Mouse (Mus musculus) limb, embryonic 12.5 days (tissue): Measurements from ENCODE around the gene Arhgef10l. TPM values are rescaled to one million over a fixed set of nuclear protein-coding genes. Genes with fewer than 3 reads are reported as not detected.

Experiments used
- ATAC-seq: fragments of 200-750 bp; cut with Nextera tagmentation; 2 replicates; pipeline ENCODE4 v1.8.0; 2017; ENCODE audit warnings: low read depth, moderate TSS enrichment; ENCODE audit not compliant: insufficient number of reproducible peaks, insufficient read depth, low FRiP score, low TSS enrichment
- H3K27ac ChIP-seq: fragments of 300-500 bp; sonication (generic); 2 replicates; pipeline ENCODE4 v1.5.1; 2016; ENCODE audit warnings: mild to moderate bottlenecking, moderate library complexity
- H3K27me3 ChIP-seq: fragments of 300-500 bp; sonication (generic); 2 replicates; pipeline ENCODE4 v1.6.1; 2016; ENCODE audit warnings: mild to moderate bottlenecking, moderate library complexity
- H3K36me3 ChIP-seq: fragments of 300-500 bp; sonication (generic); 2 replicates; pipeline ENCODE4 v1.6.1; 2016; ENCODE audit warnings: mild to moderate bottlenecking, moderate library complexity
- H3K4me1 ChIP-seq: fragments of 300-500 bp; sonication (generic); replicated peaks from 2 replicates; pipeline ENCODE4 v1.6.1; 2016
- H3K4me2 ChIP-seq: fragments of 300-500 bp; sonication (generic); 2 replicates; pipeline ENCODE4 v1.6.1; 2016; ENCODE audit warnings: mild to moderate bottlenecking, moderate library complexity
- H3K4me3 ChIP-seq: fragments of 300-500 bp; sonication (generic); replicated peaks from 2 replicates; pipeline ENCODE4 v1.5.1; 2016; ENCODE audit warnings: mild to moderate bottlenecking
- H3K9ac ChIP-seq: fragments of 300-500 bp; sonication (generic); replicated peaks from 2 replicates; pipeline ENCODE4 v1.6.1; 2016; ENCODE audit warnings: mild to moderate bottlenecking, moderate library complexity
- H3K9me3 ChIP-seq: fragments of 300-500 bp; sonication (generic); 2 replicates; pipeline ENCODE4 v1.6.1; 2016; ENCODE audit warnings: mild to moderate bottlenecking, moderate library complexity
- WGBS: fragments of 180-500 bp; shearing (Covaris S2); methylation state at CpG from one replicate; pipeline ENCODE4 v1.1.7; 2016; 5-methylcytosine and 5-hydroxymethylcytosine counted together
- microRNA-seq: library from miRNA; unstranded; fragments of <30 nt; microRNA quantifications from one replicate; pipeline ENCODE4, GENCODE M21; 2017
- polyA plus RNA-seq: library from polyadenylated mRNA; unstranded; fragments of >200 nt; fragmentation: Nextera tagmentation; extraction: Ambion mirVana; gene quantifications from 2 replicates; pipeline ENCODE4 v1.2.1, GENCODE M21; 2016

Arhgef10l gene
- polyA plus RNA-seq, 1 experiment from 2014 or later = 20.0 TPM

- no peaks in the 10 kb centered on the region; the same call in 1 of the 2 replicates for H3K27me3 ChIP-seq
- H3K9me3 ChIP-seq = peaks cover 6% of the 10 kb centered on the region; the same call in 1 of the 2 replicates
- H3K27ac ChIP-seq = no peak overlapping the region
- WGBS = 46% methylated on average over 8 of the region's 8 CpGs
- no peak for ATAC-seq
- no peaks in the 10 kb centered on the region for H3K36me3 ChIP-seq
- H3K9ac ChIP-seq = no peak overlapping the region
- no peak overlapping the region for H3K4me2 ChIP-seq
- H3K4me1 ChIP-seq = peaks cover 12% of the 10 kb centered on the region
- no peak overlapping the region for H3K4me3 ChIP-seq
Observed at GRCm38 (mm10) chr4:140475194-140475593, 190.6 kb downstream of the Arhgef10l start.

GRCm38 (mm10) chr4:140469760-140470452 lies 195.9 kb downstream of the Arhgef10l start:
- no peak overlapping the region for H3K27ac ChIP-seq
- H3K27me3 ChIP-seq = peaks cover 11% of the 10 kb centered on the region; the same call in 1 of the 2 replicates
- no peak for ATAC-seq
- no peak overlapping the region for H3K9ac ChIP-seq
- 67% methylated on average over 13 of the region's 13 CpGs for WGBS
- peaks cover 22% of the 10 kb centered on the region for H3K4me1 ChIP-seq
- 0 out of 2 replicates have a peak, but pooled peaks cover 6% of the 10 kb centered on the region for H3K9me3 ChIP-seq
- no peak overlapping the region for H3K4me2 ChIP-seq
- H3K4me3 ChIP-seq = no peak overlapping the region
- H3K36me3 ChIP-seq = no peaks in the 10 kb centered on the region

DNA sequence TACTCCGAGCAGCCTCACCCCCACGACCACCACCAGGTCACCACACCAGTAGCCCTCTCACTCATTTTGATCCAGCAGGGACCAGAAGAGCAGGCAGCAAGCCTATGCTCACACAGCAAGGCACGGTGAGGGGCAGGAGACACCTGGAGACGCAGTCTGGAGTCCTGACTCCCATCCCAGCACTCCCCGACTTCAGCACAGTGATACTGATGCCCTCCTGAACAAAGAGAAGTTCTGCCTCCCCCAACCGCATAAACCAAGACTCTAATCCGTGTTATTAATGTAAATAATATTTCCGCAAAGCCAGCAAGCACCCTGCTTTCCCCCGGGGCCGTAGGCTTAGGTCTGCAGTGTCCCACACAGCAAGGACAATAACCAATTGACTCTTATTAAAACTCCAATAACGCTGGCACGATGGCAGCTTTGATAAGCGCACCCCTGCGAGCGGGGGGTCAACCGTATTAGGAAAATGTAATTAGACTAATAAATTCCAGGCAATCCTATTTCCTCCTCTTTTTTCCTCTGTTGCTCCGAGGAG lies 198.5 kb downstream of the Arhgef10l start:
- Histone ChIP-seq H3K4me3 (no peak overlapping the region), H3K27me3 (peaks cover 11% of the 10 kb centered on the region; the same call in 1 of the 2 replicates)
- 27% methylated on average over 17 of the region's 17 CpGs for WGBS

More for the DNA sequence above, 198.5 kb downstream of the Arhgef10l start:
- no peaks in the 10 kb centered on the region for H3K36me3 ChIP-seq
- no peak overlapping the region for H3K4me2 ChIP-seq
- no peaks in the 10 kb centered on the region for H3K9me3 ChIP-seq
- peaks cover 22% of the 10 kb centered on the region for H3K4me1 ChIP-seq
- ATAC-seq = no peak
- H3K27ac ChIP-seq = no peak overlapping the region
- H3K9ac ChIP-seq = no peak overlapping the region

Small RNA genes lying within 50 kb of the gene (microRNA-seq; reads per million reads assigned to microRNA genes)
- gene Gm23045 = not detected

Other genes with a start within 250 kb of the Arhgef10l start
- gene Rcc2, start 34.5 kb upstream of the Arhgef10l start, polyA plus RNA-seq = 75.8 and 139 TPM in 2 replicates
- gene Padi6, start 76.6 kb upstream of the Arhgef10l start, polyA plus RNA-seq = not detected in 2 replicates
- not detected in 2 replicates for gene Padi4, start 108.2 kb upstream of the Arhgef10l start, polyA plus RNA-seq
- gene Padi3, start 144.6 kb upstream of the Arhgef10l start, polyA plus RNA-seq = 0.28 and 0.37 TPM in 2 replicates
- gene Padi1, start 179.8 kb upstream of the Arhgef10l start, polyA plus RNA-seq = 0.38 and 0.39 TPM in 2 replicates
- 1.2 and 1.3 TPM in 2 replicates for gene Padi2, start 240.3 kb upstream of the Arhgef10l start, polyA plus RNA-seq